Mouse (Mus musculus) lung, adult 2 months (tissue): ENCODE measurements around the gene Plekha5. TPM values are rescaled to one million over a fixed set of nuclear protein-coding genes. Genes with fewer than 3 reads are reported as not detected.
"Not testable (repeated sequence)": the region's sequence is repeated elsewhere in the genome, so short reads cannot be mapped to it uniquely, and the experiment has no call there.

Source experiments
- DNase-seq: peaks from one replicate; pipeline ENCODE4 v3.0.0; 2022
- H3K4me1 ChIP-seq: fragments of 200-500 bp; 2 replicates; pipeline ENCODE4 v1.6.1; 2011; ENCODE audit warnings: low read length; ENCODE audit not compliant: control insufficient read depth, insufficient read depth
- H3K4me3 ChIP-seq: fragments of 200-500 bp; replicated peaks from 2 replicates; pipeline ENCODE3; 2011; ENCODE audit warnings: low read depth, mild to moderate bottlenecking, control low read depth, low read length; ENCODE audit errors: extremely low read depth
- CTCF ChIP-seq: fragments of 200-500 bp; IDR thresholded peaks from 2 replicates; pipeline ENCODE4 v1.5.1; 2011; ENCODE audit warnings: mild to moderate bottlenecking, low read length, control low read depth; ENCODE audit not compliant: insufficient read depth
- POLR2A ChIP-seq: fragments of 200-500 bp; IDR thresholded peaks from 2 replicates; pipeline ENCODE4 v1.6.1; 2011; ENCODE audit warnings: low read depth, mild to moderate bottlenecking, control low read depth, low read length, borderline replicate concordance; ENCODE audit errors: extremely low read depth
- WGBS: fragments of 180-500 bp; shearing (Covaris S2); methylation state at CpG from one replicate; pipeline ENCODE4 v1.1.7; 2018; 5-methylcytosine and 5-hydroxymethylcytosine counted together
- polyA plus RNA-seq: library from polyadenylated mRNA; depleted of rRNA; stranded (reverse); fragments of >200 nt; gene quantifications from 2 replicates; pipeline ENCODE4 v1.2.3, GENCODE M21; 2012

Gene Plekha5
- polyA plus RNA-seq, 1 experiment: 24.0 TPM

DNA sequence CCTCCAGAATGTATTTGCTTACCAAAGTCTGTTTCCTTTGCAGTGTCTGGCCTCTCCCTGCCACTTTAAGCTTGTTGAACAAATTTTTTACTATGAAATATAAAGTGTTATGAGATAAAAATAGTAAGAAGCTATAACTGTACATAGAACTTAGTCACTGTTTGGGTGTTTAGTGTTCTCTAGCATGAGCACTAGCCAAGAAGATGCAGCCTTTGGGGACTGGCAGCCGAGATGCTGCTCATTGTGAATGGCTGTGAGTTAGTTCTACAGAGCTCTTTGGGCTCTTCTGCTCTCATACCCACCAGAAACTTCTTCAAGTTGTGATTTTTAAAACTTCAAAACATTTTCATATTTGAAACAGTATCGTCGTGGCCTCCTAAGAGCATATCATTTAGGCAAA lies 74.2 kb downstream of the Plekha5 start:
- peaks cover 2% of the 10 kb centered on the region; the same call in 1 of the 2 replicates for H3K4me1 ChIP-seq
- TF ChIP-seq CTCF (no peak), POLR2A (no peak)
- no peak overlapping the region for H3K4me3 ChIP-seq
- WGBS: 58% methylated on average over 3 of the region's 3 CpGs
- no peak for DNase-seq

DNA sequence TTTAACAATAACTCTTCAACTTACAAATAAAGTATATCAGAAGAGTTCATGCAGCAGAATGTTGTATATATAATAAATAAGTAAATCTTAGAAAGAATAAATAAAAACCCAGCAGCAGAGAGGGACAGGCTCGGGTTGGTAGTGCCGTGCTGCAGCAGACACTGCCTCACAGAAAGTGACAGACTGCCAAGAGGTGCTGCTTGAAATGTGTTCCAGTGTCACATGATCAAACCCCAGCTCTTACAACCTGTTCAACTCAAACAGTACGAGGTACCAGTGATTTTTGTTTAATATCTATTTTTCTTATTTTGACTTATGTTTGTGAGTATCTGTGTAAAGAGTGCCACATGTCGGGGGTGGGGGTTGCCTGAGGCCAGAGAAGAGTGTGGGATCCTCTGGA lies 75.1 kb downstream of the Plekha5 start:
- DNase-seq: no peak
- no peak overlapping the region for H3K4me3 ChIP-seq
- peaks cover 2% of the 10 kb centered on the region; the same call in 1 of the 2 replicates for H3K4me1 ChIP-seq
- TF ChIP-seq POLR2A: no peak
- TF ChIP-seq CTCF: no peak
- 65% methylated on average over 4 of the region's 4 CpGs for WGBS

DNA sequence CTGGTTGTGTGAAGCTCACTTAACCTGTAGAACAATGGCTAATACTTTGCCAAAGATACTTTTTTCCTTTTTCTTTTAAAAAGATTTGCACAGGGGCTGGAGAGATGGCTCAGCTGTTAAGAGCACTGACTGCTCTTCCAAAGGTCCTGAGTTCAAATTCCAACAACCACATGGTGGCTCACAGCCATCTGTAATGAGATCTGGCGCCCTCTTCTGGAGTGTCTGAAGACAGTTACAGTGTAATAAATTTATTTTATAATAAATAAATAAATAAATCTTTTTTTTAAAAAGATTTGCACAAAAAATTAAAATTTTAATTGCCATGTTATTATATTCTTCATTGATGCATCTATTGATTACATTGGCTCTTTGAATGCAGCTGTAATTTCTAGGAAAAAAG lies 77.0 kb downstream of the Plekha5 start:
- not testable (repeated sequence) for DNase-seq, H3K4me1 ChIP-seq, H3K4me3 ChIP-seq
- WGBS: 72% methylated on average over 1 of the region's 1 CpGs

GRCm38 (mm10) chr6:140501841-140502240 lies 78.0 kb downstream of the Plekha5 start:
- Histone ChIP-seq H3K4me3 (no peak overlapping the region), H3K4me1 (peaks cover 2% of the 10 kb centered on the region)
- DNase-seq: no peak
- 68% methylated on average over 7 of the region's 7 CpGs for WGBS
- TF ChIP-seq POLR2A (no peak), CTCF (no peak)

- WGBS: 85% methylated on average over 10 of the region's 10 CpGs
Observed at GRCm38 (mm10) chr6:140504796-140505195, 80.9 kb downstream of the Plekha5 start.

GRCm38 (mm10) chr6:140507605-140508004 lies 83.8 kb downstream of the Plekha5 start:
- no peak for TF ChIP-seq POLR2A
- no peak for TF ChIP-seq CTCF
- H3K4me1 ChIP-seq: peaks cover 4% of the 10 kb centered on the region
- 57% methylated on average over 3 of the region's 3 CpGs for WGBS
- no peak overlapping the region for H3K4me3 ChIP-seq
- no peak for DNase-seq

More at GRCm38 (mm10) chr6:140504796-140505195, 80.9 kb downstream of the Plekha5 start:
- no peak overlapping the region for H3K4me3 ChIP-seq
- peaks cover 4% of the 10 kb centered on the region for H3K4me1 ChIP-seq
- DNase-seq: no peak
- TF ChIP-seq CTCF: no peak
- no peak for TF ChIP-seq POLR2A

- no peak for DNase-seq
- H3K4me3 ChIP-seq: no peak overlapping the region
- 82% methylated on average over 13 of the region's 13 CpGs for WGBS
- TF ChIP-seq POLR2A: no peak
- no peak for TF ChIP-seq CTCF
- H3K4me1 ChIP-seq: peaks cover 4% of the 10 kb centered on the region
Observed at GRCm38 (mm10) chr6:140508475-140509150, 84.8 kb downstream of the Plekha5 start.

- no peak for DNase-seq
- 44% methylated on average over 9 of the region's 9 CpGs for WGBS
Observed at GRCm38 (mm10) chr6:140509151-140509530, 85.3 kb downstream of the Plekha5 start.

DNA sequence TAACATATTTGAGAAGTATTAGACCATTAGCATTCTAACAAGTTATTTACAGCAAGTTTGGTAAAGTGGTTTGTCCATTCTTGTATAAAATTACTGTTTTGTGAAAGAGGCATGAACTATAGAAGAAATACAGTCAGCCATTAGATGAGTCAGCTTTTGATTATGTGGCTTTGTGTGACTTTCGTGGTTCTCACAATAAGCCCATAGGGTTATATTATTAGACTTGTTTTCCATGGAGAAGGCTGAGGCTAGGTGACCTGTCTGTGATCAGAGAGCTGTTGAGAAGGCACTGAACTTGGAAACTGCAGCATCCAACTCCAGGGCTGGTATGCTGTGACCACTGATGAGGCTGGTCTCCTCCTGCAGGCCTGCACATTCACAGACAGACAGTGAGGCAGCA lies 88.2 kb downstream of the Plekha5 start:
- TF ChIP-seq CTCF (no peak), POLR2A (no peak)
- no peak overlapping the region for H3K4me3 ChIP-seq
- 78% methylated on average over 1 of the region's 1 CpGs for WGBS
- no peak for DNase-seq
- peaks cover 7% of the 10 kb centered on the region; the same call in 1 of the 2 replicates for H3K4me1 ChIP-seq

More at GRCm38 (mm10) chr6:140509151-140509530, 85.3 kb downstream of the Plekha5 start:
- Histone ChIP-seq H3K4me1 (peaks cover 4% of the 10 kb centered on the region), H3K4me3 (no peak overlapping the region)
- TF ChIP-seq POLR2A: no peak
- no peak for TF ChIP-seq CTCF

DNA sequence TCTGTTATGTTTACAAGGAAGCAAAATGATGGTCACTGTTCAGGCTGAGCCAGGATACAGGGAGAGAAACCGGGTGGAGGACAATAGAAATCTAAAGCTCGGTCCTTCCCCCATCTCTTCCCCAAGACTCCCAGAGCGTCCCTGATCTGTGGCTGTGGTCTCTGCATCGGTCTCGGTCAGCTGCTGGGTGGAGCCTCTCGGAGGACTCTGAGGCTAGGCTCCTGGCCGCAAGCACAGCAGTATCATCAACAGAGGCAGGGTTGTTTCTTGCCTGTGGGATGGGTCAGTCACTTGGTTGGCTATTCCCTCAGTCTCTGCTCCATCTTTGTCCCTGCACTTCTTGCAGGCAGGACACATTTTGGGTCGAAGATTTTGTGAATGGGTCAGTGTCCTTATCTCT lies 88.6 kb downstream of the Plekha5 start:
- TF ChIP-seq CTCF (no peak), POLR2A (no peak)
- no peak for DNase-seq
- 56% methylated on average over 8 of the region's 8 CpGs for WGBS
- no peak overlapping the region for H3K4me3 ChIP-seq
- peaks cover 7% of the 10 kb centered on the region; the same call in 1 of the 2 replicates for H3K4me1 ChIP-seq
